Mouse (Mus musculus) splenic B cell, adult 2 months (primary cell): ENCODE measurements at regions not wholly inside any gene's neighbourhood (a gene's known extent, or its start where the extent isn't known, plus 50 kb on each side); places are given as distances from the start of the nearest gene placed in this dataset.

Experiments used
- DNase-seq: peaks from one replicate; pipeline ENCODE4 v3.0.0-alpha.2; 2011; ENCODE audit warnings: low read depth, low spot score
- H3K27me3 ChIP-seq: 2 replicates; pipeline ENCODE4 v1.6.1; 2012; ENCODE audit warnings: mild to moderate bottlenecking, low read length, moderate library complexity, mixed read lengths; ENCODE audit not compliant: control insufficient read depth, poor library complexity, insufficient read depth, severe bottlenecking
- H3K36me3 ChIP-seq: 2 replicates; pipeline ENCODE4 v1.6.1; 2012; ENCODE audit warnings: mild to moderate bottlenecking, low read length, moderate library complexity, mixed read lengths; ENCODE audit not compliant: control insufficient read depth, poor library complexity, insufficient read depth, severe bottlenecking

GRCm38 (mm10) chr8:36030237-36030636, 264.6 kb downstream of the Gm19410 start:
- DNase-seq, result peak; percentile 30
- H3K27me3 ChIP-seq, result no peaks in the 10 kb centered on the region
- no peaks in the 10 kb centered on the region for H3K36me3 ChIP-seq

GRCm38 (mm10) chr8:36031966-36032719, 266.6 kb downstream of the Gm19410 start:
- DNase-seq, result no peak
- no peaks in the 10 kb centered on the region for H3K36me3 ChIP-seq
- H3K27me3 ChIP-seq, result no peaks in the 10 kb centered on the region

- Histone ChIP-seq H3K27me3 (no peaks in the 10 kb centered on the region), H3K36me3 (no peaks in the 10 kb centered on the region)
- DNase-seq, result no peak
These were observed 269.7 kb downstream of the Gm19410 start for GRCm38 (mm10) chr8:36035339-36035738.

- DNase-seq, result no peak
- H3K27me3 ChIP-seq, result no peaks in the 10 kb centered on the region
- H3K36me3 ChIP-seq, result no peaks in the 10 kb centered on the region
These were observed 270.7 kb downstream of the Gm19410 start for GRCm38 (mm10) chr8:36036271-36036670.

- Histone ChIP-seq H3K27me3 (no peaks in the 10 kb centered on the region), H3K36me3 (no peaks in the 10 kb centered on the region)
- peak; percentile 36 for DNase-seq
These were observed 275.8 kb downstream of the Gm19410 start for GRCm38 (mm10) chr8:36041222-36041864.

- no peaks in the 10 kb centered on the region for H3K27me3 ChIP-seq
- H3K36me3 ChIP-seq, result no peaks in the 10 kb centered on the region
- DNase-seq, result no peak
These were observed 277.0 kb downstream of the Gm19410 start for GRCm38 (mm10) chr8:36042594-36042993.
